Mouse (Mus musculus) MEL (cell line): ENCODE measurements around the gene Mrto4. TPM values are rescaled to one million over a fixed set of nuclear protein-coding genes. Genes with fewer than 3 reads are reported as not detected.

Source experiments
- DNase-seq: peaks from one replicate; pipeline ENCODE4 v3.0.0; 2011; ENCODE audit warnings: low read depth, low spot score
- H3K27ac ChIP-seq: 2 replicates; pipeline ENCODE4 v1.5.1; 2012; ENCODE audit warnings: low read depth, mild to moderate bottlenecking, control low read depth, low read length, moderate library complexity; ENCODE audit not compliant: control insufficient read depth
- H3K27me3 ChIP-seq, 2 experiments: fragments of 150-350 bp in 1 of 2; sonication (generic) in 1 of 2; 2 replicates each; pipeline ENCODE4 v1.6.1; 2012; ENCODE audit warnings: low read length in 2 of 2, mild to moderate bottlenecking in 2 of 2, improper control_type of control experiment in 1 of 2, moderate library complexity in 1 of 2; ENCODE audit not compliant: insufficient read depth in 2 of 2, control insufficient read depth in 1 of 2
- H3K36me3 ChIP-seq, 2 experiments: 2 replicates each; pipeline ENCODE4 v1.6.1; 2012 to 2014; ENCODE audit warnings: low read length in 2 of 2, improper control_type of control experiment in 1 of 2, inconsistent platforms in 1 of 2, mild to moderate bottlenecking in 1 of 2; ENCODE audit not compliant: insufficient read depth in 2 of 2, control insufficient read depth in 1 of 2
- H3K4me1 ChIP-seq, 2 experiments: fragments of 150-350 bp in 1 of 2; sonication (generic) in 1 of 2; 2 replicates each; pipeline ENCODE4 v1.6.1; 2012; ENCODE audit warnings: low read length in 2 of 2, improper control_type of control experiment in 1 of 2, mild to moderate bottlenecking in 1 of 2; ENCODE audit not compliant: insufficient read depth in 2 of 2, control insufficient read depth in 1 of 2
- H3K4me3 ChIP-seq, 2 experiments: fragments of 150-350 bp in 1 of 2; sonication (generic) in 1 of 2; 2 replicates each; pipeline ENCODE4 v1.5.1; 2012; ENCODE audit warnings: low read depth in 2 of 2, low read length in 2 of 2, mild to moderate bottlenecking in 2 of 2, moderate library complexity in 2 of 2, control low read depth in 1 of 2, improper control_type of control experiment in 1 of 2; ENCODE audit not compliant: control insufficient read depth in 1 of 2, insufficient read depth in 1 of 2
- H3K79me2 ChIP-seq: 2 replicates; pipeline ENCODE4 v1.6.1; 2012; ENCODE audit warnings: mild to moderate bottlenecking, low read length, moderate library complexity; ENCODE audit not compliant: control insufficient read depth, poor library complexity, insufficient read depth
- H3K9ac ChIP-seq: 2 replicates; pipeline ENCODE4 v1.6.1; 2012; ENCODE audit warnings: low read depth, mild to moderate bottlenecking, control low read depth, low read length, moderate library complexity; ENCODE audit not compliant: control insufficient read depth, poor library complexity, severe bottlenecking
- H3K9me3 ChIP-seq: fragments of 150-350 bp; sonication (generic); replicated peaks from 2 replicates; pipeline ENCODE4 v1.6.1; 2012; ENCODE audit warnings: mild to moderate bottlenecking, low read length, improper control_type of control experiment, moderate library complexity; ENCODE audit not compliant: insufficient read depth
- BHLHE40 ChIP-seq: IDR thresholded peaks from 2 replicates; pipeline ENCODE4 v1.6.1; 2012; ENCODE audit warnings: low read depth, mild to moderate bottlenecking, inconsistent platforms, low read length, improper control_type of control experiment, borderline replicate concordance
- CHD1 ChIP-seq: IDR thresholded peaks from 2 replicates; pipeline ENCODE4 v1.6.1; 2012; ENCODE audit warnings: low read depth, mild to moderate bottlenecking, inconsistent platforms, low read length, improper control_type of control experiment
- CHD2 ChIP-seq: IDR thresholded peaks from 2 replicates; pipeline ENCODE4 v1.6.1; 2011; ENCODE audit warnings: low read length, improper control_type of control experiment
- E2F4 ChIP-seq: IDR thresholded peaks from 2 replicates; pipeline ENCODE4 v1.6.1; 2011; ENCODE audit warnings: low read depth, low read length, improper control_type of control experiment, borderline replicate concordance
- EP300 ChIP-seq, 2 experiments: IDR thresholded peaks; 2 replicates each; pipeline ENCODE4 v1.6.1; 2011; ENCODE audit warnings: improper control_type of control experiment in 2 of 2, low read length in 2 of 2, low read depth in 1 of 2, mild to moderate bottlenecking in 1 of 2
- GABPA ChIP-seq: IDR thresholded peaks from 2 replicates; pipeline ENCODE4 v1.6.1; 2012; ENCODE audit warnings: low read depth, mild to moderate bottlenecking, inconsistent platforms, low read length, improper control_type of control experiment, moderate library complexity
- JUND ChIP-seq: IDR thresholded peaks from 2 replicates; pipeline ENCODE4 v1.6.1; 2011; ENCODE audit warnings: low read depth, mild to moderate bottlenecking, improper control_type of control experiment, low read length
- KAT2A ChIP-seq: conservative IDR thresholded peaks from 2 replicates; pipeline ENCODE4 v1.6.1; 2012; ENCODE audit warnings: low read depth, low read length, improper control_type of control experiment, inconsistent platforms
- MAFK ChIP-seq: IDR thresholded peaks from 2 replicates; pipeline ENCODE4 v1.6.1; 2011; ENCODE audit warnings: low read depth, mild to moderate bottlenecking, low read length, improper control_type of control experiment, borderline replicate concordance
- MAZ ChIP-seq: IDR thresholded peaks from 2 replicates; pipeline ENCODE4 v1.6.1; 2012; ENCODE audit warnings: low read depth, mild to moderate bottlenecking, inconsistent platforms, low read length, improper control_type of control experiment
- MEF2A ChIP-seq: IDR thresholded peaks from 2 replicates; pipeline ENCODE4 v1.6.1; 2014; ENCODE audit warnings: low read depth, mild to moderate bottlenecking, inconsistent platforms, low read length, improper control_type of control experiment; ENCODE audit not compliant: poor library complexity, insufficient replicate concordance, severe bottlenecking; ENCODE audit errors: extremely low read depth
- MYB ChIP-seq: IDR thresholded peaks from 2 replicates; pipeline ENCODE4 v1.6.1; 2011; ENCODE audit warnings: mild to moderate bottlenecking, low read depth, low read length, improper control_type of control experiment
- MYC ChIP-seq: IDR thresholded peaks from 2 replicates; pipeline ENCODE4 v1.6.1; 2011; ENCODE audit warnings: low read depth, mild to moderate bottlenecking, low read length, improper control_type of control experiment, moderate library complexity
- NELFE ChIP-seq: IDR thresholded peaks from 2 replicates; pipeline ENCODE4 v1.6.1; 2011; ENCODE audit warnings: low read depth, low read length, improper control_type of control experiment
- POLR2A ChIP-seq, 2 experiments: IDR thresholded peaks; 2 replicates each; pipeline ENCODE4 v1.6.1; 2011 to 2012; ENCODE audit warnings: low read length in 2 of 2, mild to moderate bottlenecking in 2 of 2, control low read depth in 1 of 2, improper control_type of control experiment in 1 of 2, low read depth in 1 of 2, moderate library complexity in 1 of 2; ENCODE audit not compliant: control insufficient read depth in 1 of 2, insufficient read depth in 1 of 2, poor library complexity in 1 of 2
- POLR2AphosphoS2 ChIP-seq: IDR thresholded peaks from 2 replicates; pipeline ENCODE4 v1.6.1; 2011; ENCODE audit warnings: low read length, improper control_type of control experiment
- RAD21 ChIP-seq: IDR thresholded peaks from 2 replicates; pipeline ENCODE4 v1.6.1; 2011; ENCODE audit warnings: mild to moderate bottlenecking, low read depth, low read length, improper control_type of control experiment
- RCOR1 ChIP-seq: IDR thresholded peaks from 2 replicates; pipeline ENCODE4 v1.6.1; 2012; ENCODE audit warnings: low read depth, mild to moderate bottlenecking, inconsistent platforms, low read length, improper control_type of control experiment
- SIN3A ChIP-seq: IDR thresholded peaks from 2 replicates; pipeline ENCODE4 v1.6.1; 2012; ENCODE audit warnings: low read length, improper control_type of control experiment, inconsistent platforms
- SMC3 ChIP-seq: IDR thresholded peaks from 2 replicates; pipeline ENCODE4 v1.6.1; 2011; ENCODE audit warnings: low read depth, low read length, improper control_type of control experiment
- TAL1 ChIP-seq: IDR thresholded peaks from 2 replicates; pipeline ENCODE4 v1.6.1; 2012; ENCODE audit warnings: mild to moderate bottlenecking, inconsistent platforms, low read length, moderate library complexity, mixed read lengths
- TBP ChIP-seq: IDR thresholded peaks from 2 replicates; pipeline ENCODE4 v1.8.0; 2011; ENCODE audit warnings: low read depth, low read length, improper control_type of control experiment
- TCF12 ChIP-seq: IDR thresholded peaks from 2 replicates; pipeline ENCODE4 v1.6.1; 2014; ENCODE audit warnings: low read depth, mild to moderate bottlenecking, inconsistent platforms, low read length, improper control_type of control experiment, moderate library complexity
- UBTF ChIP-seq: IDR thresholded peaks from 2 replicates; pipeline ENCODE4 v1.6.1; 2012; ENCODE audit warnings: low read depth, mild to moderate bottlenecking, inconsistent platforms, low read length, improper control_type of control experiment, moderate library complexity, borderline replicate concordance; ENCODE audit not compliant: insufficient read depth
- USF2 ChIP-seq, 2 experiments: IDR thresholded peaks; 2 replicates each; pipeline ENCODE4 v1.6.1; 2011 to 2012; ENCODE audit warnings: improper control_type of control experiment in 2 of 2, low read length in 2 of 2, borderline replicate concordance in 1 of 2, inconsistent platforms in 1 of 2, low read depth in 1 of 2, mild to moderate bottlenecking in 1 of 2; ENCODE audit not compliant: insufficient read depth in 1 of 2
- ZKSCAN1 ChIP-seq: IDR thresholded peaks from 2 replicates; pipeline ENCODE4 v1.6.1; 2012; ENCODE audit warnings: low read depth, mild to moderate bottlenecking, inconsistent platforms, low read length, improper control_type of control experiment, moderate library complexity
- ZNF384 ChIP-seq: IDR thresholded peaks from 2 replicates; pipeline ENCODE4 v1.6.1; 2012; ENCODE audit warnings: low read depth, mild to moderate bottlenecking, inconsistent platforms, low read length, improper control_type of control experiment
- polyA plus RNA-seq, 2 experiments: library from polyadenylated mRNA; stranded (reverse) in 1 of 2; unstranded in 1 of 2; fragments of >175 nt in 1 of 2; fragments of >200 nt in 1 of 2; gene quantifications; 2 replicates each; pipeline versions ENCODE4 v1.2.1 to v1.2.4; 2012; ENCODE audit warnings: low replicate concordance in 2 of 2, low read depth in 1 of 2; ENCODE audit not compliant: insufficient read length in 2 of 2, insufficient read depth in 1 of 2, missing spikeins in 1 of 2
- total RNA-seq: library from RNA; depleted of rRNA; stranded (reverse); fragments of 300-350 nt; gene quantifications from 2 replicates; pipeline ENCODE4 v1.2.3, GENCODE M21; 2012

Gene Mrto4
- total and polyA plus RNA-seq, 3 experiments: 253 to 353 TPM; not detected in 1

DNA sequence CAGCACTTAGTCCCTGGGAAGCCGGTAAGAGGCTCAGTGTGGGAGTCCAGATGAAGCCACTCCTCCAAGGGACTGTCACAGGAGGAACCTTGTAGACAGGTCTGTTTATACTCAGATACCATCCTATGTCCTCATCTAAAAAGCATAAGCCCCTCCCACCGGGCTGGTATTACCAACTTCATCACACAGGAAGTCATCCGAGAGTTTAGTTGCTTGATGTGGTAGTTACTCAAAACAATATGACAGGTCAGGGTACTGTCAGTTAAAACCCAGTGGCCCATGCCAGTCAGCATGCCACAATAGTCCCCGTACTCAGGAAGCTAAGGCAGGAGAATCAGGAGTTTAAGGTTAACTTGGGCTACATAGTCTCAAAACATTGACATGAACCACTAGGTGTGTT is 32.6 kb downstream of the Mrto4 start:
- Histone ChIP-seq H3K27ac (no peak overlapping the region), H3K4me1 (no peaks in the 10 kb centered on the region), H3K36me3 (no peaks in the 10 kb centered on the region), H3K27me3 (no peaks in the 10 kb centered on the region), H3K9me3 (no peaks in the 10 kb centered on the region), H3K4me3 (no peak overlapping the region), H3K79me2 (no peaks in the 10 kb centered on the region), H3K9ac (no peak overlapping the region)
- TF ChIP-seq TBP (no peak), RAD21 (no peak), KAT2A (no peak), UBTF (no peak), JUND (no peak), MAZ (no peak), MYB (no peak), MYC (no peak), BHLHE40 (no peak)
- no peak for DNase-seq

DNA sequence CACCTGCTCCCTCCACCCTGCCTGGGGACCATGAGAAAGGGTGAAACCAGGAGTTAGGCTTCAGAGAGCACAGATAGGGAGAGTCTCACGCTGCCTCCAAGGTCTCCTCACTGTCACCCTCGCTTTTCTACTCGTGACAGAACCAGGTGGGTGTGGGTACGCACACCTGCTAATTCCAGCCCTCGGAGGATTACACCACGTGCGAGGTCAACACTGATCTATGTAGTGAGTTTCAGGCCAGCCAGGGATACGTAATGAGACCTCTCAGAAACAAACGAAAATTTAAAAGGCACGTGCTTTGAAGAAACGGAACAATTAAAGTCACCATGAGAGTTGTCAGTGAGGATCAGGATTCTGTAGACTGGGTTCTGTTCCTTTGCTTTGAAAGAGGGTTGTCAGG is 33.9 kb downstream of the Mrto4 start:
- Histone ChIP-seq H3K9ac (no peak overlapping the region), H3K36me3 (no peaks in the 10 kb centered on the region), H3K27ac (no peak overlapping the region), H3K4me1 (no peaks in the 10 kb centered on the region), H3K9me3 (no peaks in the 10 kb centered on the region), H3K4me3 (no peak overlapping the region), H3K79me2 (no peaks in the 10 kb centered on the region), H3K27me3 (no peaks in the 10 kb centered on the region)
- DNase-seq: no peak
- no peak for TF ChIP-seq MEF2A
- TF ChIP-seq TCF12: no peak
- no peak for TF ChIP-seq UBTF
- TF ChIP-seq E2F4: no peak
- TF ChIP-seq NELFE: no peak
- no peak for TF ChIP-seq SIN3A
- TF ChIP-seq RCOR1: no peak
- TF ChIP-seq SMC3: no peak
- no peak for TF ChIP-seq MYC

DNA sequence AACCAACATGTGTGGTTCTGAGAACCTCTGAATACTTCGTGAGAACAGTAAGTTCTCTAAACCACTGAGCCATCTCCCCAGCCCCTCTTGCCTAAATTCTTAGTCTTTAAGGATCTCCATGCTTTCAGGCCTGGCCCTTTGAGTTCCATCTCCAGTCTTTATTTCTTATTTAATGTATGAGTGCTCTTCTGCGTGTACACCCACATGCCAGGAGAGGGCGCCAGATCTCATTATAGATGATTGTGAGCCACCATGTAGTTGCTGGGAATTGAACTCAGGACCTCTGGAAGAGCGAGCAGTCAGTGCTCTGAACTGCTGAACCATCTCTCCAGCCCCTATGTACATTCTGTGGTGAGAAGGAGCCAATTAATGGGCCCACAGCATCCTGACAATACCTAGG is 39.7 kb downstream of the Mrto4 start:
- Histone ChIP-seq H3K4me1 (peaks cover 0 to 9% of the 10 kb centered on the region in 2 experiments; a peak in 2 of 4 replicates), H3K27me3 (no peaks in the 10 kb centered on the region), H3K4me3 (no peak overlapping the region), H3K36me3 (no peaks in the 10 kb centered on the region; a peak in 1 of 4 replicates), H3K79me2 (peaks cover 4% of the 10 kb centered on the region; the same call in 1 of the 2 replicates), H3K9ac (no peak overlapping the region), H3K9me3 (no peaks in the 10 kb centered on the region), H3K27ac (no peak overlapping the region)
- DNase-seq: peak; percentile 84
- TF ChIP-seq CHD2 (no peak), NELFE (no peak), TAL1 (no peak), ZNF384 (no peak), POLR2A (IDR thresholded peaks at IDR 0.05; ENCODE audit: control insufficient read depth in 1 of 2, insufficient read depth in 1 of 2, low read depth in 1 of 2, low read length in 2 of 2, poor library complexity in 1 of 2) (no peak), SMC3 (peak; percentile 60), E2F4 (no peak), SIN3A (no peak), USF2 (IDR thresholded peaks at IDR 0.05; ENCODE audit: borderline replicate concordance in 1 of 2, insufficient read depth in 1 of 2, low read depth in 1 of 2, low read length in 2 of 2) (no peak), RCOR1 (no peak), EP300 (IDR thresholded peaks at IDR 0.05; ENCODE audit: low read depth in 1 of 2, low read length in 2 of 2) (no peak), GABPA (no peak), CHD1 (no peak), ZKSCAN1 (no peak), MAFK (no peak), POLR2AphosphoS2 (no peak)
